Mouse (Mus musculus) adrenal gland, adult 8-10 months (tissue): ENCODE results near the gene Pomc. TPM values are rescaled to one million over a fixed set of nuclear protein-coding genes. Genes with fewer than 3 reads are reported as not detected.
"Not testable (repeated sequence)": the region's sequence is repeated elsewhere in the genome, so short reads cannot be mapped to it uniquely, and the experiment has no call there.

Source experiments
- DNase-seq: peaks from one replicate; pipeline ENCODE4 v3.0.0; 2022
- total RNA-seq, 4 experiments: library from RNA; stranded (reverse); gene quantifications; 2 replicates each; pipeline ENCODE4 v1.2.4; 2022

The Pomc gene
- 1 to 10 TPM in 3 of 4 experiments, under 1 TPM in 1; 0.62 to 2.0 (median 1.6) TPM for total RNA-seq

DNA sequence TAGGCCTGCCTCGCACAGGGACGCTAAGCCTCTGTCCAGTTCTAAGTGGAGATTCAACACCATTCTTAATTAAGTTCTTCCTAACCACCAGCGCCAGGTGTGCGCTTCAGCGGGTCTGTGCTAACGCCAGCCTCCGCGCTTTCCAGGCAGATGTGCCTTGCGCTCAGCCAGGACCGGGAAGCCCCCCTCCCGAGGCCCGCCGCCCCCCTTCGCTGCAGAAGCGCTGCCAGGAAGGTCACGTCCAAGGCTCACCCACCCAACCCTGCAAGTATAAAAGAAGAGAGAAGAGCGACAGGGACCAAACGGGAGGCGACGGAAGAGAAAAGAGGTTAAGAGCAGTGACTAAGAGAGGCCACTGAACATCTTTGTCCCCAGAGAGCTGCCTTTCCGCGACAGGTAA, at the start of gene Pomc:
Gene Pomc (plus strand): TSS at position 301 of the 400 bp plus-strand sequence.
- no peak for DNase-seq

DNA sequence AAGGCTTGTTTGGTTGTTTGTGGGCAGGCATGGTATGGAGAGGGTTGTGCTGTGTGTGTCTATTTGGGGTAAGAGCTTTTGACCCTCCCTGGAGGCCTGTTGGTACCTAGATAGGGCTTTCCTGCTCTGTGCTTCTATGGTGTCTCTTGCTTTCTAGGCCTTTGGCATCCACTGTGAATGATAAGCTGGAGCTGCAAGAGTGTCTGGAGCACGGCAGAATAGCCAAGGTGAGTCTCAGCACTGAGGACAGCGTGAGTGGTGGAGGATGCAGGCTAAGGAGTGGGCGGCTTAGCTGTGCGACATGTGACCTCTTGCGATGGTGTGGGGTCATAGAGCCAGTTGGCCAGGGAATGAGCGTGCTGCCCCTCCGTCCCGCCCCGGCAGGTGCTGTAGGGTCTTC, 49.3 kb upstream of the Pomc start:
- no peak for DNase-seq

DNA sequence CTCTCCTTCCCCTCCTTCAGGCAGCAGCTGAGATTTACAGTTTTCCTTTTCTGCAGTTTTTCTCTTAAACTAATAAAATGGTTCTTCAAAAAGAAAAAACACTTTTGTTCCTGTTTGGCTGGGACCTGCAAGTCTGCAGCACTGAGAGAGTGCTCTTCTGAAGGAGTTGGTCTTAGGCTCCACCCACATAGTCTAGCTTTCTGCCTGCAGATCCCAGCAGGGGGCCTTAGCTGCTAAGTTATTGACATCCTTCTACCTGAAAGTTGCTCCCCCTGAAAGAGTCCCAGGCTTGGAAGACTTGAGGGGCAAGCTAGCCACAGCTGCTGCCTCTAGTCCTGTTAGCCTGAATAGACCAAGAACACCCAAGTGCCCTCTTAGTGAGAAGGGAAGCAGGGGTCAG, 48.4 kb upstream of the Pomc start:
- DNase-seq = no peak

DNA sequence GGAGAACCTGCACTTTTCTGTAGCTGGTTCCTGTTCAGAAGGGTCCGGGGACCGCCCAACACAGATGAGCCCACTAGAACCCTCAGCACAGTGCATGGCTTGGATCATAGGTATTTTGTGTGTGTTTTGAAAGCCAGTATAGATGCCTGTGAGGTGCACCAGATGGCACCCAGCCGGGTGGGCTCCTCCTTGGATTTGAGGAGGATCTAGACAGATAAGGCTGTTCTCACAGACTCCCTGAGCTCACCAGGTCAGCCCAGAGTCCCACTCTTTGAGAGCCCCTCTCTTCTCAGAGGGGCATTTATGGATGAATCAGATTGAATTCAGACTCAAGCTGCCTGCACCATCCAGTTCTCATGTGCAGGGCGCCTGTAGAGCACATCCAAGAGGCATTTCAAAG, 47.7 kb upstream of the Pomc start:
- DNase-seq = no peak

GRCm38 (mm10) chr12:3907418-3907817, 47.3 kb upstream of the Pomc start:
- DNase-seq = no peak

- DNase-seq = no peak
Observed at GRCm38 (mm10) chr12:3910466-3911093, 44.2 kb upstream of the Pomc start.

GRCm38 (mm10) chr12:3911831-3912348, 42.9 kb upstream of the Pomc start:
- DNase-seq = no peak

- DNase-seq = no peak
Observed at GRCm38 (mm10) chr12:3915852-3916251, 38.9 kb upstream of the Pomc start.

GRCm38 (mm10) chr12:3917668-3918341, 36.9 kb upstream of the Pomc start:
- DNase-seq = no peak

DNA sequence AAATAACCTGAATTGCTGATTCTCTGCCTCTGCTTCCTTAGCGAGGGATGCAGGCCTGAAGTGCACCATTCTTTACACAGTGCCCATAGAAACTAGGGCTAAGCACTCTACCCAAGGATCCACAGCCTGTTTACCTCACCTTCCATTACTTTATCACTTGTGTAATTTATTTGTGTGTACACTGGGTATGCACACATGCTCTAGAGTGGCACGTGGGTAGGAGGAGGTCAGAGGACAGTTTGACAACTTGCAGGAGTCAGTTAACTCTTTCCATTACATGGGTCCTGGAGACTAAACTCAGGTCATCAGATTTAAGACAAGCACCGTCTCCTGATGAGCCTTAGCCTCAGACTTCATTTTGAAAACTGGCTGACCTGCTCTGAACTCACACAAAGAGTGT, 36.2 kb upstream of the Pomc start:
- no peak for DNase-seq

- DNase-seq = no peak
Observed at GRCm38 (mm10) chr12:3919423-3919822, 35.3 kb upstream of the Pomc start.

DNA sequence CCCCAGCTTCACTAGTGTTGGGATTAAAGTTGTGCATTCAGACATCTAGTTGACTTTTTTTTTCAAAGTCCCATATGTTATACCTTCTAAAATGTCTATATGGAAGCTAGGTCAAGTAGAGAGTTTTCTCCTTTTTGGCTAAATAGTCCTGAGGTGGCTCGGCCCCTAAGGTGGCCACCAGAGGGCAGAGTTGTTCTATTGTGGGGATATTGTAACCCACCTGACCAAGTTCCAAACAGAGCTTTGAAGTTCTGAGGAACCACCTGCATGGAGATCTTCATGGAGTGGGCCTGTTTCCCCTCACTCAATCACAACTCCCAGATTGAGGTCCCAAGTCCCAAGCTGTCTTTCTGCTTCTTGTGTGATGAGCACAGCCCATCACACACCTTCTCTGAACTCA, 28.6 kb upstream of the Pomc start:
- peak; percentile 34 for DNase-seq

GRCm38 (mm10) chr12:3928841-3929240, 25.9 kb upstream of the Pomc start:
- DNase-seq = no peak

- not testable (repeated sequence) for DNase-seq
Observed at GRCm38 (mm10) chr12:3930090-3930865, 24.5 kb upstream of the Pomc start.

- DNase-seq = no peak
Observed at GRCm38 (mm10) chr12:3942026-3942425, 12.7 kb upstream of the Pomc start.

DNA sequence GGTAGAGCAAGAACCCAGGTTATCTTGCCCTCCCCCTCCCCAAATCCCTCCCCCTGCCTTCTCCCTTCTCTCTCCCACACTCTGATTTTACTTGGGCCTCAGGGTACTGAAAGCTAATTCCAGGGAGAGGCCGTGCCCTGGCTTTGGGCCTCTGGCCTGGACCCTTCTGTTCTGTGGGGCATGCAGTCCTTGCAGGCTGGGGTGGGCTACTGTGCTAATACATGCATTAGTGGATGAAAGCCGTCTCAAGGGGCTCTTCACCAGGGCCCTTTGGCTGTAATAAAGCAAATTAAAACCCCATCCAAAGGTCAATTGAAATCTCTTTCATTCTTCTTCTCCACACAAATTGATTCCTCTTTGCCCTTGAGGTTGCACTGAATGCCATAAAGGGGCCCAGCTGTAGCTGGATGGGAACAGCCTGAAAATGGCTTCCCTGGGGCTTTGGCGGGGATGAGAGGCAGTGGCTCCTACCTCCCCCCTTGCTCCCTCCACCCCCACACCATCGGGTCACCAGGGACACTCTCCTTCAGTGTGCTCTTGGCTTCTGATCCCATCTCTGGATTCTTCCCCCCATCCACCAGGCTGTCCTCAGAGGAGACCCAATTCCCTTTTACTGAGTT, 10.2 kb upstream of the Pomc start:
- no peak for DNase-seq

GRCm38 (mm10) chr12:3947503-3947902, 7.2 kb upstream of the Pomc start:
- no peak for DNase-seq

GRCm38 (mm10) chr12:3955371-3955770, 620 bp downstream of the Pomc start:
- DNase-seq = no peak

GRCm38 (mm10) chr12:3956351-3956750, 1.6 kb downstream of the Pomc start:
- DNase-seq = no peak

- peak; percentile 83 for DNase-seq
Observed at GRCm38 (mm10) chr12:3959791-3960543, 5.2 kb downstream of the Pomc start.

DNA sequence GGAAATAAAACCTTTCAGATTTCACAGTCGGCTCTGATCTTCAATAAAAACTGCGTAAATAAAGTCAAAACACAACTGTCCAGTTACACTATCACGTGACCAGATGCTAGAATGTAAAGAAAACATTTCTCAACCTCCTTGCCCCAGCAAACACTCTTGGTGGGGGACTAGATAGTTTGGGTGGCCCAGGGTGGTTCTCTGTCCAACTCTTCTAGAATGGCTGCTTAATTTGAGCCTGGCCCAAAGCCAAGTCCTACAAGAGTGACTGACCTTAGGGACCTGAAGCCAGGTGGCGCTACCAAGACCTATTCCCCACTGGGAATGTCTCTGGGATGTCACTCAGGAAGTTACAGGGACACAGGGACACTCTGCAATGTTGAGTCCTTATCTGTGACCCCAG, 5.8 kb downstream of the Pomc start:
- no peak for DNase-seq

- no peak for DNase-seq
Observed at GRCm38 (mm10) chr12:3967196-3967595, 12.4 kb downstream of the Pomc start.
